In the genomic region with DNA sequence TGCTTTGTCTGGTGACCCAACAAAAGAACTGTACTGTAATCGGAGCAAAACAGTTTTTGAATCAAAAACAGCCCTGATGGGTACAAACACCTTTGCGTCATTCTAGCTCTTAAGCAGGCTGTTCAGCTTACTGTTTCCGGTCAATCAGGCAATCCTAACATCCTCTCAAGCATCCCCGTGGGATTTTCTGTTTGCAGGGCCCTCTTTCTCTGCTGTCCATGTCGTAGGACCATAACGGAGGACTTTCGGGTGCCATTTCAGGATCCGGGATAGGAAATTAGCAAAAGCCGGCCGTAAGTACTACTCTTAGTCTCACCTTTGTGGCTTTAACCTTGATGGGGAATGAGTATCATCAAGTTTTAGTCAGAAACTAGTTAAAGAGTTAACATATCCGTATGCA, we compare ENCODE assay signal across 11 mouse cellular contexts. TPM values are rescaled to one million over a fixed set of nuclear protein-coding genes. Genes with fewer than 3 reads are reported as not detected.
DNase-seq lines count a peak whose midpoint lies in the region; ATAC-seq and TF ChIP-seq lines count a peak whose summit lies in the region.
"Had no signal": no experiment of that assay in that cellular context is flagged by ENCODE, and none has a peak within 500 bp of the region (broad histone marks: within the 10 kb centered on the region; RNA-seq: fewer than 3 reads in every experiment).

No protein-coding gene starts in this region.

- no peaks in the 10 kb centered on the region for H3K27me3 ChIP-seq in neural tube, embryonic 12.5 days (replicated peaks)
- no peaks in the 10 kb centered on the region for H3K27me3 ChIP-seq in hindbrain, postnatal 0 days (ENCODE audit: insufficient read depth, low read length)
- H3K27me3 ChIP-seq: stomach, embryonic 15.5 days had no signal

- peak; percentile 15 to 18 for DNase-seq in heart, adult 18-20 months
- DNase-seq in heart, postnatal 25 days (ENCODE audit: low spot score) = no peak
- DNase-seq in neural tube, embryonic 10.5 days (ENCODE audit: extremely low spot score, low spot score) = no peak
- DNase-seq in hindbrain, postnatal 0 days (ENCODE audit: low spot score) = no peak
- DNase-seq in adrenal gland, postnatal 36 days = no peak
- DNase-seq in adrenal gland, adult 8-10 months = no peak
- no peak for DNase-seq in layer of hippocampus, adult 11-12 months (ENCODE audit: low spot score)
- DNase-seq: kidney, postnatal 14 days; lung, adult 2 months had no signal

- H3K4me1 ChIP-seq in neural tube, embryonic 12.5 days = peaks cover 5% of the 10 kb centered on the region; the same call in 1 of the 2 replicates
- no peaks in the 10 kb centered on the region for H3K4me1 ChIP-seq in hindbrain, postnatal 0 days (ENCODE audit: insufficient read depth, low read length)
- H3K4me1 ChIP-seq: stomach, embryonic 15.5 days had no signal

- TF ChIP-seq CTCF in hindbrain, postnatal 0 days (IDR thresholded peaks at IDR 0.05; ENCODE audit: low read depth) = no peak

- no peak overlapping the region; the same call in 1 of the 2 replicates for H3K9ac ChIP-seq in neural tube, embryonic 12.5 days
- peak overlapping the region; percentile 50; the same call in 1 of the 2 replicates for H3K9ac ChIP-seq in hindbrain, postnatal 0 days (replicated peaks; ENCODE audit: low read length)

- no peaks in the 10 kb centered on the region for H3K36me3 ChIP-seq in neural tube, embryonic 12.5 days
- H3K36me3 ChIP-seq in hindbrain, postnatal 0 days (ENCODE audit: insufficient read depth, low read length) = no peaks in the 10 kb centered on the region
- H3K36me3 ChIP-seq: stomach, embryonic 15.5 days had no signal

- H3K4me3 ChIP-seq in neural tube, embryonic 12.5 days = no peak overlapping the region
- no peak overlapping the region; the same call in 1 of the 2 replicates for H3K4me3 ChIP-seq in hindbrain, postnatal 0 days (ENCODE audit: low read length)

- 82% methylated on average over 11 of the region's 11 CpGs for WGBS in neural tube, embryonic 12.5 days
- 79% methylated on average over 11 of the region's 11 CpGs for WGBS in hindbrain, postnatal 0 days

- peak overlapping the region; percentile 67; the same call in 1 of the 2 replicates for H3K4me2 ChIP-seq in neural tube, embryonic 12.5 days (replicated peaks)
- peak overlapping the region; percentile 61; the same call in 1 of the 2 replicates for H3K4me2 ChIP-seq in hindbrain, postnatal 0 days (ENCODE audit: low read depth, low read length)

- no peak for ATAC-seq in neural tube, embryonic 12.5 days (ENCODE audit: low FRiP score, low read depth)
- no peak for ATAC-seq in hindbrain, postnatal 0 days

- H3K27ac ChIP-seq in neural tube, embryonic 12.5 days = no peak overlapping the region
- 0 out of 2 replicates have a peak overlapping the region, but pooled peaks have one; percentile 72 for H3K27ac ChIP-seq in hindbrain, postnatal 0 days

- intact Hi-C loops in heart, postnatal 25 days (cut with DNase I) = no loop called here

- H3K9me3 ChIP-seq in neural tube, embryonic 12.5 days = no peaks in the 10 kb centered on the region
- H3K9me3 ChIP-seq in hindbrain, postnatal 0 days (ENCODE audit: low read length) = no peaks in the 10 kb centered on the region
- H3K9me3 ChIP-seq: stomach, embryonic 15.5 days had no signal

RNA-seq across cellular contexts. Expression of a gene that starts 4.8 kb away (rescaled TPM):
- 10 to 100 TPM; 28.5 to 31.4 TPM for total RNA-seq in heart, adult 18-20 months (2021)
- total RNA-seq in heart, postnatal 25 days (2021) = 10 to 100 TPM; 28.3 to 30.6 TPM
- 88.2 and 89.0 TPM in 2 replicates for polyA plus RNA-seq in neural tube, embryonic 12.5 days (2016; fragmentation: Nextera tagmentation; extraction: Ambion mirVana)
- 36.4 and 47.1 TPM in 2 replicates for total RNA-seq in hindbrain, postnatal 0 days (2014; rRNA removed)
- 45.9 and 48.2 TPM in 2 replicates for polyA plus RNA-seq in hindbrain, postnatal 0 days (2015; fragmentation: Nextera tagmentation; extraction: Ambion mirVana)
- 10 to 100 TPM; 55.6 to 64.5 TPM for total RNA-seq in adrenal gland, postnatal 36 days (2021)
- total RNA-seq in adrenal gland, adult 8-10 months (2022) = 10 to 100 TPM; 55.7 to 74.1 (median 68.0) TPM

RNA-seq across cellular contexts. Expression of a gene that starts 33.5 kb away (rescaled TPM):
- under 1 TPM; 0.35 to 0.54 TPM for total RNA-seq in heart, adult 18-20 months (2021)
- total RNA-seq in heart, postnatal 25 days (2021) = under 1 TPM; 0.39 to 0.44 TPM
- polyA plus RNA-seq in neural tube, embryonic 12.5 days (2016; fragmentation: Nextera tagmentation; extraction: Ambion mirVana) = 4.2 and 4.5 TPM in 2 replicates
- total RNA-seq in hindbrain, postnatal 0 days (2014; rRNA removed) = 3.3 and 6.3 TPM in 2 replicates
- polyA plus RNA-seq in hindbrain, postnatal 0 days (2015; fragmentation: Nextera tagmentation; extraction: Ambion mirVana) = 2.0 and 2.1 TPM in 2 replicates
- under 1 TPM; 0.79 to 0.89 TPM for total RNA-seq in adrenal gland, postnatal 36 days (2021)
- total RNA-seq in adrenal gland, adult 8-10 months (2022) = 1 to 10 TPM in 2 of 4 experiments, under 1 TPM in 2; 0.75 to 1.9 (median 1.1) TPM

RNA-seq across cellular contexts. Expression of a gene that starts 44.7 kb away (rescaled TPM):
- total RNA-seq in heart, adult 18-20 months (2021) = 1 to 10 TPM; 5.5 to 5.9 TPM
- total RNA-seq in heart, postnatal 25 days (2021) = 1 to 10 TPM; 5.0 to 5.4 TPM
- 14.9 and 15.8 TPM in 2 replicates for polyA plus RNA-seq in neural tube, embryonic 12.5 days (2016; fragmentation: Nextera tagmentation; extraction: Ambion mirVana)
- 4.0 and 5.3 TPM in 2 replicates for total RNA-seq in hindbrain, postnatal 0 days (2014; rRNA removed)
- polyA plus RNA-seq in hindbrain, postnatal 0 days (2015; fragmentation: Nextera tagmentation; extraction: Ambion mirVana) = 7.7 and 8.1 TPM in 2 replicates
- total RNA-seq in adrenal gland, postnatal 36 days (2021) = 10 to 100 TPM in 1 of 2 experiments, 1 to 10 TPM in 1; 8.5 to 10.6 TPM
- 10 to 100 TPM in 3 of 4 experiments, 1 to 10 TPM in 1; 9.6 to 12.8 (median 11.1) TPM for total RNA-seq in adrenal gland, adult 8-10 months (2022)

RNA-seq across cellular contexts. Expression of a gene that starts 46.2 kb away (rescaled TPM):
- total RNA-seq in heart, adult 18-20 months (2021) = 10 to 100 TPM; 22.2 to 25.9 TPM
- 10 to 100 TPM; 20.2 to 21.8 TPM for total RNA-seq in heart, postnatal 25 days (2021)
- 22.9 and 26.7 TPM in 2 replicates for polyA plus RNA-seq in neural tube, embryonic 12.5 days (2016; fragmentation: Nextera tagmentation; extraction: Ambion mirVana)
- 18.8 and 18.9 TPM in 2 replicates for total RNA-seq in hindbrain, postnatal 0 days (2014; rRNA removed)
- 19.4 and 23.5 TPM in 2 replicates for polyA plus RNA-seq in hindbrain, postnatal 0 days (2015; fragmentation: Nextera tagmentation; extraction: Ambion mirVana)
- 10 to 100 TPM; 34.5 to 39.7 TPM for total RNA-seq in adrenal gland, postnatal 36 days (2021)
- 10 to 100 TPM; 41.9 to 57.9 (median 51.1) TPM for total RNA-seq in adrenal gland, adult 8-10 months (2022)

Comparison
In these comparisons a context has a peak if more than half of its experiments do, and no peak if none do; other contexts are left out.
1. DNase-seq: peak in heart, adult 18-20 months (2 of 2); none in heart, postnatal 25 days (single experiment), neural tube, embryonic 10.5 days (single experiment), hindbrain, postnatal 0 days (single experiment), adrenal gland, postnatal 36 days (0 of 2), adrenal gland, adult 8-10 months (single experiment) and layer of hippocampus, adult 11-12 months (single experiment).